Mouse (Mus musculus) midbrain, embryonic 10.5 days (tissue): ENCODE data around the gene Sbf2. TPM values are rescaled to one million over a fixed set of nuclear protein-coding genes. Genes with fewer than 3 reads are reported as not detected.
A peak's percentile ranks its signal among the peaks of the same experiment; 100 is the strongest.
"Not testable (repeated sequence)": the region's sequence is repeated elsewhere in the genome, so short reads cannot be mapped to it uniquely, and the experiment has no call there.

Experiments used
- DNase-seq: peaks from one replicate; pipeline ENCODE4 v3.0.0-alpha.2; 2017; ENCODE audit warnings: low spot score
- H3K27ac ChIP-seq: fragments of 300-500 bp; sonication (generic); replicated peaks from 2 replicates; pipeline ENCODE4 v1.5.1; 2016; ENCODE audit warnings: mild to moderate bottlenecking
- H3K27me3 ChIP-seq: fragments of 300-500 bp; sonication (generic); 2 replicates; pipeline ENCODE4 v1.6.1; 2016; ENCODE audit warnings: low read depth, mild to moderate bottlenecking; ENCODE audit not compliant: poor library complexity, severe bottlenecking
- H3K36me3 ChIP-seq: fragments of 300-500 bp; sonication (generic); 2 replicates; pipeline ENCODE4 v1.6.1; 2016; ENCODE audit warnings: mild to moderate bottlenecking, moderate library complexity
- H3K4me1 ChIP-seq: fragments of 300-500 bp; sonication (generic); 2 replicates; pipeline ENCODE4 v1.6.1; 2016
- H3K4me3 ChIP-seq: fragments of 300-500 bp; sonication (generic); 2 replicates; pipeline ENCODE4 v1.5.1; 2016; ENCODE audit warnings: mild to moderate bottlenecking, moderate library complexity
- H3K9me3 ChIP-seq: fragments of 300-500 bp; sonication (generic); replicated peaks from 2 replicates; pipeline ENCODE4 v1.6.1; 2016; ENCODE audit warnings: mild to moderate bottlenecking
- WGBS: fragments of 180-500 bp; shearing (Covaris S2); methylation state at CpG from one replicate; pipeline ENCODE4 v1.1.7; 2016; 5-methylcytosine and 5-hydroxymethylcytosine counted together
- polyA plus RNA-seq: library from polyadenylated mRNA; unstranded; fragments of >200 nt; fragmentation: Nextera tagmentation; extraction: Ambion mirVana; gene quantifications from 2 replicates; pipeline ENCODE4 v1.2.1, GENCODE M21; 2016

Sbf2 gene
- polyA plus RNA-seq, 1 experiment from 2014 or later: 29.8 TPM

- Histone ChIP-seq H3K9me3 (peaks cover 7% of the 10 kb centered on the region; the same call in 1 of the 2 replicates), H3K27me3 (0 out of 2 replicates have a peak, but pooled peaks cover 4% of the 10 kb centered on the region), H3K4me1 (peaks cover 12% of the 10 kb centered on the region), H3K4me3 (no peak overlapping the region), H3K36me3 (no peaks in the 10 kb centered on the region), H3K27ac (no peak overlapping the region)
- WGBS: 85% methylated on average over 6 of the region's 6 CpGs
- DNase-seq: no peak
These were observed 31.1 kb upstream of the Sbf2 start for GRCm38 (mm10) chr7:110645859-110646258.

GRCm38 (mm10) chr7:110645311-110645710, 30.6 kb upstream of the Sbf2 start:
- Histone ChIP-seq H3K36me3 (no peaks in the 10 kb centered on the region), H3K9me3 (peaks cover 7% of the 10 kb centered on the region; the same call in 1 of the 2 replicates), H3K4me3 (no peak overlapping the region), H3K4me1 (peaks cover 12% of the 10 kb centered on the region), H3K27me3 (0 out of 2 replicates have a peak, but pooled peaks cover 4% of the 10 kb centered on the region), H3K27ac (no peak overlapping the region)
- 86% methylated on average over 5 of the region's 5 CpGs for WGBS
- DNase-seq: peak; percentile 42

- not testable (repeated sequence) for DNase-seq, H3K27ac ChIP-seq, H3K9me3 ChIP-seq, H3K4me3 ChIP-seq, H3K36me3 ChIP-seq, H3K27me3 ChIP-seq
- peaks cover 25% of the 10 kb centered on the region for H3K4me1 ChIP-seq
- WGBS: 94% methylated on average over 3 of the region's 3 CpGs
These were observed 25.2 kb upstream of the Sbf2 start for GRCm38 (mm10) chr7:110639958-110640357.

- DNase-seq: no peak
- Histone ChIP-seq H3K4me3 (no peak overlapping the region), H3K36me3 (no peaks in the 10 kb centered on the region), H3K4me1 (peaks cover 23% of the 10 kb centered on the region), H3K9me3 (no peaks in the 10 kb centered on the region), H3K27me3 (peaks cover 3% of the 10 kb centered on the region; the same call in 1 of the 2 replicates), H3K27ac (0 out of 2 replicates have a peak overlapping the region, but pooled peaks have one; percentile 69)
- WGBS: 84% methylated on average over 11 of the region's 11 CpGs
These were observed 24.7 kb upstream of the Sbf2 start for GRCm38 (mm10) chr7:110639291-110639915.

GRCm38 (mm10) chr7:110638305-110639110, 23.8 kb upstream of the Sbf2 start:
- H3K36me3 ChIP-seq: no peaks in the 10 kb centered on the region
- WGBS: 44% methylated on average over 17 of the region's 17 CpGs
- peak; percentile 41 for DNase-seq

GRCm38 (mm10) chr7:110636559-110636958, 21.8 kb upstream of the Sbf2 start:
- Histone ChIP-seq H3K4me1 (peaks cover 18% of the 10 kb centered on the region), H3K9me3 (no peaks in the 10 kb centered on the region), H3K27ac (no peak overlapping the region), H3K4me3 (no peak overlapping the region), H3K36me3 (no peaks in the 10 kb centered on the region), H3K27me3 (peaks cover 17% of the 10 kb centered on the region)
- DNase-seq: no peak
- 56% methylated on average over 1 of the region's 1 CpGs for WGBS

More at GRCm38 (mm10) chr7:110638305-110639110, 23.8 kb upstream of the Sbf2 start:
- Histone ChIP-seq H3K4me1 (peaks cover 23% of the 10 kb centered on the region), H3K9me3 (no peaks in the 10 kb centered on the region), H3K27ac (peak overlapping the region; percentile 69), H3K4me3 (no peak overlapping the region), H3K27me3 (peaks cover 3% of the 10 kb centered on the region; the same call in 1 of the 2 replicates)

- 81% methylated on average over 3 of the region's 3 CpGs for WGBS
- peaks cover 24% of the 10 kb centered on the region for H3K4me1 ChIP-seq
- H3K36me3 ChIP-seq: no peaks in the 10 kb centered on the region
- no peak overlapping the region for H3K27ac ChIP-seq
- peaks cover 23% of the 10 kb centered on the region for H3K27me3 ChIP-seq
- no peaks in the 10 kb centered on the region for H3K9me3 ChIP-seq
- H3K4me3 ChIP-seq: no peak overlapping the region
- no peak for DNase-seq
These were observed 21.2 kb upstream of the Sbf2 start for GRCm38 (mm10) chr7:110635929-110636328.

GRCm38 (mm10) chr7:110631136-110631888, 16.6 kb upstream of the Sbf2 start:
- Histone ChIP-seq H3K9me3 (no peaks in the 10 kb centered on the region), H3K4me3 (no peak overlapping the region), H3K36me3 (no peaks in the 10 kb centered on the region), H3K27ac (peak overlapping the region; percentile 80), H3K4me1 (peaks cover 51% of the 10 kb centered on the region), H3K27me3 (peaks cover 66% of the 10 kb centered on the region)
- WGBS: 82% methylated on average over 16 of the region's 16 CpGs
- DNase-seq: no peak

GRCm38 (mm10) chr7:110629892-110630666, 15.4 kb upstream of the Sbf2 start:
- H3K4me3 ChIP-seq: peak overlapping the region; percentile 59
- H3K36me3 ChIP-seq: no peaks in the 10 kb centered on the region
- no peaks in the 10 kb centered on the region for H3K9me3 ChIP-seq
- WGBS: 1% methylated on average over 36 of the region's 36 CpGs
- H3K27me3 ChIP-seq: peaks cover 78% of the 10 kb centered on the region
- H3K4me1 ChIP-seq: peaks cover 59% of the 10 kb centered on the region
- peak overlapping the region; percentile 80 for H3K27ac ChIP-seq
- peak; percentile 89 for DNase-seq

- DNase-seq: peak; percentile 67
- peak overlapping the region; percentile 73 for H3K27ac ChIP-seq
- WGBS: under 1% methylated on average over 33 of the region's 33 CpGs
These were observed 14.1 kb upstream of the Sbf2 start for GRCm38 (mm10) chr7:110628611-110629354.

GRCm38 (mm10) chr7:110628273-110628600, 13.5 kb upstream of the Sbf2 start:
- Histone ChIP-seq H3K36me3 (no peaks in the 10 kb centered on the region), H3K27ac (no peak overlapping the region), H3K4me1 (peaks cover 59% of the 10 kb centered on the region), H3K9me3 (no peaks in the 10 kb centered on the region), H3K27me3 (peaks cover 94% of the 10 kb centered on the region), H3K4me3 (peak overlapping the region; percentile 59)
- 3% methylated on average over 11 of the region's 11 CpGs for WGBS
- no peak for DNase-seq

More at GRCm38 (mm10) chr7:110628611-110629354, 14.1 kb upstream of the Sbf2 start:
- Histone ChIP-seq H3K4me1 (peaks cover 59% of the 10 kb centered on the region), H3K9me3 (no peaks in the 10 kb centered on the region), H3K4me3 (peak overlapping the region; percentile 59), H3K36me3 (no peaks in the 10 kb centered on the region), H3K27me3 (peaks cover 91% of the 10 kb centered on the region)
